Comparison of ENCODE assay signal across 9 mouse cellular contexts in the genomic region with DNA sequence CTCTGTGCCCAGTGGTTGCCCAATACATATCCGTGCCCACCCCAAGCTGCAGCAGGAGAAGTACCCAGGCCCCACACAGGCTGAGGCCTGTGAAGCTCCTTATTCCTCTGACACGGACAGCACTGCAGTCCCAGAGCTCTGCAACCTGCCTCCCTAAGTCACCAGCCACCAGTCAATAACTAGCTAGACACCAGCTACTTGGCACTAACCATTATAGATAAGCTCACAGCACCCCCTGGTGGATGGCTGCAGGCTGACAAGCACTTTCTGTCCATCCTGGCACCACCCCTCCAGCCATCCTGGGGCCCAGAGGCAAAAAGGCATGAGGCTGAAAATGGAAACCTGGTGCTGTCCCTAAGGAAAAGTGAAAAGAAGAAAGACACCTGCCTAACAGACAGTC. TPM values are rescaled to one million over a fixed set of nuclear protein-coding genes. Genes with fewer than 3 reads are reported as not detected.
DNase-seq lines count a peak whose midpoint lies in the region; ATAC-seq and TF ChIP-seq lines count a peak whose summit lies in the region.
"Had no signal": no experiment of that assay in that cellular context is flagged by ENCODE, and none has a peak within 500 bp of the region (broad histone marks: within the 10 kb centered on the region; RNA-seq: fewer than 3 reads in every experiment).

No protein-coding gene starts in this region.

- intact Hi-C loops in heart, postnatal 10 days (cut with DNase I): loop anchor here (1.0 to 5.0 kb wide), 5 partner anchors 43 to 491 kb away; no protein-coding TSS in a partner anchor

- TF ChIP-seq CTCF in CH12.LX (conservative IDR thresholded peaks at IDR 0.05 in 1 of 2, IDR thresholded peaks at IDR 0.05 in 1 of 2; ENCODE audit: low read depth in 2 of 2, low read length in 2 of 2): peak; percentile 63 to 95
- TF ChIP-seq CTCF in thymus, adult 2 months (IDR thresholded peaks at IDR 0.05; ENCODE audit: borderline replicate concordance, control insufficient read depth, extremely low read depth, insufficient read depth, low read length, poor library complexity): peak; percentile 79; the same call in 1 of the 2 replicates

- TF ChIP-seq EP300 in CH12.LX (IDR thresholded peaks at IDR 0.05; ENCODE audit: low read length): no peak

- TF ChIP-seq RAD21 in CH12.LX (IDR thresholded peaks at IDR 0.05; ENCODE audit: low read depth, low read length): peak; percentile 89

- H3K27me3 ChIP-seq in CH12.LX (replicated peaks): peaks cover 38% of the 10 kb centered on the region
- no peaks in the 10 kb centered on the region for H3K27me3 ChIP-seq in thymus, adult 2 months (ENCODE audit: control insufficient read depth, insufficient read depth, low read length)

- H3K4me3 ChIP-seq in CH12.LX (replicated peaks in 1 of 3; ENCODE audit: low read depth in 2 of 3, low read length in 2 of 3, poor library complexity in 1 of 3): no peak overlapping the region
- no peak overlapping the region for H3K4me3 ChIP-seq in thymus, adult 2 months (ENCODE audit: control insufficient read depth, insufficient read depth, low read length)
- H3K4me3 ChIP-seq: heart, embryonic 13.5 days had no signal

- H3K4me2 ChIP-seq in CH12.LX (ENCODE audit: insufficient read depth, low read depth, poor library complexity, severe bottlenecking): no peak overlapping the region
- H3K4me2 ChIP-seq: heart, embryonic 13.5 days had no signal

- dilution Hi-C loops in CH12.LX (cut with MboI; ENCODE audit: extremely low pct_ligation_motif_present, extremely low pct_unique_long_range_greater_than_20kb, low sequenced_read_pairs): no loop called here

- ATAC-seq in erythroblast, adult 5-6 weeks (replicated peaks; ENCODE audit: low FRiP score, poor library complexity, severe bottlenecking): peak; percentile 67

- H3K27ac ChIP-seq in CH12.LX (ENCODE audit: insufficient read depth, low read depth): no peak overlapping the region
- H3K27ac ChIP-seq in thymus, adult 2 months (ENCODE audit: control insufficient read depth, insufficient read depth, low read length): no peak overlapping the region
- H3K27ac ChIP-seq: heart, embryonic 13.5 days had no signal

- H3K79me2 ChIP-seq in CH12.LX (replicated peaks; ENCODE audit: control insufficient read depth, extremely low read depth, insufficient read depth, poor library complexity, severe bottlenecking): no peaks in the 10 kb centered on the region

- peak; percentile 84 for DNase-seq in CH12.LX (ENCODE audit: extremely low read depth)
- peak; percentile 96 for DNase-seq in brain, adult 2 months (ENCODE audit: low read depth, low spot score)
- DNase-seq in heart, postnatal 10 days: peak; percentile 89 to 93
- DNase-seq in kidney, postnatal 36 days: peak; percentile 81 to 93
- peak; percentile 72 to 79 for DNase-seq in lung, adult 18-20 months
- DNase-seq in ovary, adult 18-20 months (ENCODE audit: low spot score): peak; percentile 71
- DNase-seq in thymus, adult 2 months: peak; percentile 75

- H3K4me1 ChIP-seq in CH12.LX (ENCODE audit: control insufficient read depth in 1 of 2, insufficient read depth in 2 of 2): 0 out of 4 replicates have a peak, but pooled peaks cover 0 to 3% of the 10 kb centered on the region in 2 experiments
- H3K4me1 ChIP-seq in thymus, adult 2 months (replicated peaks; ENCODE audit: control insufficient read depth, insufficient read depth, low read length): no peaks in the 10 kb centered on the region

- TF ChIP-seq POLR2A in CH12.LX (IDR thresholded peaks at IDR 0.05; ENCODE audit: low read depth, low read length): no peak
- TF ChIP-seq POLR2A in thymus, adult 2 months (IDR thresholded peaks at IDR 0.05; ENCODE audit: control insufficient read depth, extremely low read depth, insufficient read depth, low read length, poor library complexity): no peak

- no peaks in the 10 kb centered on the region for H3K9me3 ChIP-seq in CH12.LX (replicated peaks; ENCODE audit: low read length)
- H3K9me3 ChIP-seq: heart, embryonic 13.5 days had no signal

- 48% methylated on average over 2 of the region's 2 CpGs for WGBS in thymus, adult 2 months

- no peak overlapping the region for H3K9ac ChIP-seq in CH12.LX (ENCODE audit: insufficient read depth, low read depth)
- H3K9ac ChIP-seq: heart, embryonic 13.5 days had no signal

- no peaks in the 10 kb centered on the region for H3K36me3 ChIP-seq in CH12.LX (replicated peaks in 1 of 2; ENCODE audit: control insufficient read depth in 1 of 2, insufficient read depth in 1 of 2, low read length in 1 of 2)
- no peaks in the 10 kb centered on the region for H3K36me3 ChIP-seq in thymus, adult 2 months (ENCODE audit: control insufficient read depth, insufficient read depth, low read length)
- H3K36me3 ChIP-seq: heart, embryonic 13.5 days had no signal

- in situ Hi-C loops in CH12.LX (cut with MboI; ENCODE audit: low pct_ligation_motif_present, low pct_unique_long_range_greater_than_20kb, low sequenced_read_pairs): loop anchor here (5.0 kb wide), 1 partner anchor 116 kb away; no protein-coding TSS in a partner anchor

TF ChIP-seq in CH12.LX, 34 proteins besides CTCF, POLR2A, EP300 and RAD21:
- TF ChIP-seq GABPA (IDR thresholded peaks at IDR 0.05; ENCODE audit: insufficient replicate concordance, low read depth, low read length) (no peak), NELFE (IDR thresholded peaks at IDR 0.05; ENCODE audit: low read depth, low read length) (peak; percentile 12; the same call in 1 of the 2 replicates), ZNF384 (IDR thresholded peaks at IDR 0.05; ENCODE audit: low read depth, low read length) (no peak), MYC (IDR thresholded peaks at IDR 0.05; ENCODE audit: low read depth, low read length) (no peak), E2F4 (IDR thresholded peaks at IDR 0.05; ENCODE audit: insufficient replicate concordance, low read depth, low read length) (no peak), IRF4 (IDR thresholded peaks at IDR 0.05; ENCODE audit: low read depth, low read length) (no peak), ZC3H11A (IDR thresholded peaks at IDR 0.05; ENCODE audit: low read depth, low read length) (peak; percentile 44), SIN3A (IDR thresholded peaks at IDR 0.05; ENCODE audit: low read length) (no peak), SMC3 (IDR thresholded peaks at IDR 0.05; ENCODE audit: low read depth, low read length) (peak; percentile 90), MAFK (IDR thresholded peaks at IDR 0.05; ENCODE audit: insufficient replicate concordance, low read length) (no peak), NRF1 (IDR thresholded peaks at IDR 0.05; ENCODE audit: low read depth, low read length) (no peak), POLR2AphosphoS2 (IDR thresholded peaks at IDR 0.05; ENCODE audit: low read depth, low read length) (no peak)

RNA-seq across cellular contexts. Expression of gene Ppp1r26, which starts 28.6 kb away (rescaled TPM):
- total RNA-seq in CH12.LX (2012; rRNA removed) (not detected in 2 replicates), CH12.LX (2014; rRNA removed) (not detected in 2 replicates)
- 0.27 and 0.77 TPM in 2 replicates for polyA plus RNA-seq in CH12.LX (2012; ENCODE audit: insufficient read length, low read depth)
- total RNA-seq in erythroblast, adult 5-6 weeks (2015; ENCODE audit: low replicate concordance): not detected in 2 replicates
- 0.28 TPM in 1 of 2 replicates, not detected in the other for total RNA-seq in erythroblast, adult 5-6 weeks (2017; ENCODE audit: low replicate concordance)
- total RNA-seq in heart, postnatal 10 days (2021): 1 to 10 TPM; 3.1 to 5.0 TPM
- polyA plus RNA-seq in thymus, adult 2 months (2012; rRNA removed): 1.2 and 1.3 TPM in 2 replicates

RNA-seq across cellular contexts. Expression of gene 1700007K13Rik, which starts 48.1 kb away (rescaled TPM):
- total RNA-seq in CH12.LX (2012; rRNA removed): 0.98 and 1.6 TPM in 2 replicates
- 0.74 TPM in 2 replicates for total RNA-seq in CH12.LX (2014; rRNA removed)
- 1.3 TPM in 1 of 2 replicates, not detected in the other for polyA plus RNA-seq in CH12.LX (2012; ENCODE audit: insufficient read length, low read depth)
- total RNA-seq in erythroblast, adult 5-6 weeks (2015; ENCODE audit: low replicate concordance): not detected in 2 replicates
- total RNA-seq in erythroblast, adult 5-6 weeks (2017; ENCODE audit: low replicate concordance): not detected in 2 replicates
- total RNA-seq in heart, postnatal 10 days (2021): under 1 TPM in 1 of 2 experiments, not detected in 1; 0.34 TPM
- polyA plus RNA-seq in thymus, adult 2 months (2012; rRNA removed): not detected in 2 replicates

RNA-seq across cellular contexts. Expression of gene Mrps2, which starts 49.8 kb away (rescaled TPM):
- total RNA-seq in CH12.LX (2012; rRNA removed): 21.3 and 28.7 TPM in 2 replicates
- total RNA-seq in CH12.LX (2014; rRNA removed): 45.5 and 46.6 TPM in 2 replicates
- polyA plus RNA-seq in CH12.LX (2012; ENCODE audit: insufficient read length, low read depth): 73.3 and 78.5 TPM in 2 replicates
- total RNA-seq in erythroblast, adult 5-6 weeks (2015; ENCODE audit: low replicate concordance): 8.2 and 16.9 TPM in 2 replicates
- 3.2 and 7.5 TPM in 2 replicates for total RNA-seq in erythroblast, adult 5-6 weeks (2017; ENCODE audit: low replicate concordance)
- total RNA-seq in heart, postnatal 10 days (2021): 10 to 100 TPM; 45.1 to 48.3 TPM
- polyA plus RNA-seq in thymus, adult 2 months (2012; rRNA removed): 50.7 and 53.8 TPM in 2 replicates
